Mouse (Mus musculus) G1E (cell line): Measurements from ENCODE around the gene Tet2. TPM values are rescaled to one million over a fixed set of nuclear protein-coding genes. Genes with fewer than 3 reads are reported as not detected.

ENCODE experiments used
- ATAC-seq: 2 replicates; pipeline ENCODE4 v1.8.0; 2016; ENCODE audit warnings: mild to moderate bottlenecking; ENCODE audit not compliant: insufficient number of reproducible peaks, poor library complexity, low FRiP score, severe bottlenecking; ENCODE audit errors: extremely low read depth
- DNase-seq: peaks from one replicate; pipeline ENCODE4 v3.0.0; 2012; ENCODE audit warnings: low spot score
- H3K27me3 ChIP-seq: 2 replicates; pipeline ENCODE4 v1.6.1; 2012; ENCODE audit warnings: mild to moderate bottlenecking, low read length, inconsistent platforms; ENCODE audit not compliant: insufficient read depth
- H3K36me3 ChIP-seq: replicated peaks from 2 replicates; pipeline ENCODE3; 2012; ENCODE audit warnings: mild to moderate bottlenecking, inconsistent platforms
- H3K4me1 ChIP-seq: 2 replicates; pipeline ENCODE4 v1.6.1; 2012; ENCODE audit warnings: low read depth, low read length, inconsistent platforms, mixed read lengths; ENCODE audit not compliant: insufficient read depth
- H3K4me3 ChIP-seq: 2 replicates; pipeline ENCODE4 v1.5.1; 2012; ENCODE audit warnings: low read depth, mild to moderate bottlenecking, inconsistent platforms, low read length, moderate library complexity, mixed read lengths
- H3K9me3 ChIP-seq: replicated peaks from 2 replicates; pipeline ENCODE4 v1.6.1; 2012; ENCODE audit warnings: inconsistent platforms
- CTCF ChIP-seq: IDR thresholded peaks from 2 replicates; pipeline ENCODE4 v1.5.1; 2012; ENCODE audit warnings: low read depth, low read length, inconsistent platforms, mixed read lengths
- GATA1 ChIP-seq: IDR thresholded peaks from 2 replicates; pipeline ENCODE4 v1.6.1; 2012; ENCODE audit warnings: borderline replicate concordance, low read length, inconsistent platforms, mixed read lengths
- GATA2 ChIP-seq: IDR thresholded peaks from 2 replicates; pipeline ENCODE4 v1.6.1; 2012; ENCODE audit warnings: low read depth, low read length, inconsistent platforms, borderline replicate concordance
- POLR2AphosphoS5 ChIP-seq: IDR thresholded peaks from 2 replicates; pipeline ENCODE4 v1.6.1; 2012; ENCODE audit warnings: low read depth, low read length, inconsistent platforms; ENCODE audit not compliant: insufficient replicate concordance
- TAL1 ChIP-seq: conservative IDR thresholded peaks from 2 replicates; pipeline ENCODE4 v1.6.1; 2012; ENCODE audit warnings: low read depth, low read length, inconsistent platforms, mixed read lengths
- polyA plus RNA-seq: library from polyadenylated mRNA; stranded (reverse); fragments of >175 nt; gene quantifications from 2 replicates; pipeline ENCODE4 v1.2.3, GENCODE M21; 2012
- total RNA-seq, 2 experiments: library from RNA; stranded (forward) in 1 of 2; stranded (reverse) in 1 of 2; fragments of 200-1000 nt in 1 of 2; fragments of >200 nt in 1 of 2; fragmentation: Nextera tagmentation in 1 of 2; gene quantifications; 2 replicates each; pipeline ENCODE4 v1.2.3; 2014 to 2017

Tet2 gene
- total and polyA plus RNA-seq, 3 experiments, result 14.8 to 144 (median 97.1) TPM

DNA sequence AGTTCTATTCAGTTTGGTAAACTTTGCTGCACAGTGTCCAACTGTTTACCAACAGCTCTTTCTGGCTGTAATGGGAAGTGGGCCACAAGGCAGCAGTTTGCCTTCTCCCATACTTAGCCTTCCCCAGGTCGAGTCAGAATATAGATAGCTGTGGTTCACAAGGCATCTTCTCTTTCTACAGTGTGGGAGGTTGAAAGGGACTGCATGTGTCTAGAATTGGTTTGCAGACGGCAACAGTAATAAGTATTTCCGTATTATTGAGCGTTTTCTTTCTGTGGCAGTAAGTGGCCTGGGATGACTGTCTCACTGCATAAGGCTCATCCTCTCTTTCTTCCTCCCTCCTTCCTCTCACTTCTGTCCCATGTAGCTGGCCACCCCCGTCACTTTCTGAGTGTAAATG is 37.2 kb upstream of the Tet2 start:
- Histone ChIP-seq H3K4me3 (no peak overlapping the region), H3K9me3 (no peaks in the 10 kb centered on the region), H3K27me3 (no peaks in the 10 kb centered on the region; the same call in 1 of the 2 replicates), H3K4me1 (peaks cover 37% of the 10 kb centered on the region), H3K36me3 (no peaks in the 10 kb centered on the region)
- ATAC-seq (no peak), DNase-seq (no peak)
- no peak for TF ChIP-seq CTCF
- no peak for TF ChIP-seq GATA2
- TF ChIP-seq TAL1, result no peak
- no peak for TF ChIP-seq GATA1
- no peak for TF ChIP-seq POLR2AphosphoS5

DNA sequence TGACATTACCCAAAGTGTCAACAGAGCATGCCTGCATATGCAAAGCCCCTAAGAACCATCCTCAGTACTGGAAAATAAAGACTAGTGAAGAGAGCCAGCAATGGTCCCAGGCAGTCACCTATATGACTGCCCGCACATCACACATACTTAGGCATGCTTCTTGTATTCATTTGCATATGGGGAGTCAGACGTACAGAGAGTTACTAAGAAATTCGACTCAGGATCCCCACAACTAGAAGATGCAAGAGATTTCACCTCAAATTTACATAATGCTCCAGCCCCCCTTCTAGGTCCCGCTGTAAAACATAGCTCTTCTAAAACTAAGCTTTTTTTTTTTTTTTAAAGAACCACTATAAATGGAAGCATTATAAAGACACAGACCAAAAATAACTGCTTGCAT is 36.6 kb upstream of the Tet2 start:
- TF ChIP-seq GATA1, result no peak
- TF ChIP-seq TAL1, result no peak
- no peak for TF ChIP-seq GATA2
- TF ChIP-seq CTCF, result no peak
- no peak for TF ChIP-seq POLR2AphosphoS5
- Histone ChIP-seq H3K27me3 (no peaks in the 10 kb centered on the region), H3K4me3 (no peak overlapping the region), H3K36me3 (no peaks in the 10 kb centered on the region), H3K4me1 (peaks cover 32% of the 10 kb centered on the region), H3K9me3 (no peaks in the 10 kb centered on the region)
- no peak for DNase-seq
- no peak for ATAC-seq

DNA sequence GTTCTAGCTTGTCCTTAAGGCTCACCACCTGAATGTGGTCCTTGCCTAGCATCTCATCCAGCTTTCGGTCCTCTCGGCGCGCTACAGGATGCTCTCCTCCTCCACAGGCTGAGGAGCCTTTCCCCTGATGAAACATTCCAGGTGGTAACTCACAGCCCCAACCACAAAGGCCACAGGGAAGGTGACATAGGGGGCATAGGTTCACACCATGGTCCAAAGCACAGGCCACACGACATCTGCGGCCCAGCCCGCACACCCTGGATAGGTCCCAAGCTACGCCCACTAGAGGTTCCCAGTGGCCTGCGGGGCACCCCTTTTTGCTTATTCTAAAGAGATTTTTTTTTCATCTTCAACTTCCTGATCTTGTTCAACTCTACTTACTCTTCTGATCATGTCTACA is 34.7 kb upstream of the Tet2 start:
- Histone ChIP-seq H3K9me3 (no peaks in the 10 kb centered on the region), H3K36me3 (no peaks in the 10 kb centered on the region), H3K4me1 (peaks cover 30% of the 10 kb centered on the region), H3K27me3 (no peaks in the 10 kb centered on the region), H3K4me3 (no peak overlapping the region)
- DNase-seq, result no peak
- TF ChIP-seq GATA2 (no peak), GATA1 (no peak), TAL1 (no peak), CTCF (no peak), POLR2AphosphoS5 (no peak)
- ATAC-seq, result no peak

DNA sequence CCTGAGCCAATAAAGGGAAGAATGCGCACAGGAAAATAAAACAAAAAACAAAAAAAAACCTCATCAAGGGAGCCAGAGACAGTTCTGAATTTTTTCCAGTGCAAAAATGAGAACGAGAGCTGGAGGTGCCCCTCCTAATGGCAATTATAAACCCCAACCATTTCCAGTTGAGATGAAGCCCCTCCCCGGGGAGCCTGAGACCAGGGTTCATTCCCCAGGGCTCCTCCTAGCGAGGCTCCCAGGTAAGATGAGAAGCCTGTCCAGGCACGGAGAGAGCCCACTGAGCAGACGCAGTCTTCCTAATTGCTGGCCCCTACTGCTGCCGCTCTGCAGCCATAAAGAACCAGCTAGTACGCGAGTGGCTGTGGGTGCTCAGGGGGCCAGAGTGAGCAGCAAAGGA is 34.2 kb upstream of the Tet2 start:
- no peaks in the 10 kb centered on the region for H3K36me3 ChIP-seq
- no peak overlapping the region for H3K4me3 ChIP-seq
- H3K27me3 ChIP-seq, result no peaks in the 10 kb centered on the region
- peaks cover 30% of the 10 kb centered on the region for H3K4me1 ChIP-seq
- no peak for ATAC-seq
- no peak for TF ChIP-seq TAL1
- TF ChIP-seq POLR2AphosphoS5, result no peak
- TF ChIP-seq GATA1, result no peak
- no peak for TF ChIP-seq GATA2
- TF ChIP-seq CTCF, result no peak
- no peak for DNase-seq
- no peaks in the 10 kb centered on the region for H3K9me3 ChIP-seq

DNA sequence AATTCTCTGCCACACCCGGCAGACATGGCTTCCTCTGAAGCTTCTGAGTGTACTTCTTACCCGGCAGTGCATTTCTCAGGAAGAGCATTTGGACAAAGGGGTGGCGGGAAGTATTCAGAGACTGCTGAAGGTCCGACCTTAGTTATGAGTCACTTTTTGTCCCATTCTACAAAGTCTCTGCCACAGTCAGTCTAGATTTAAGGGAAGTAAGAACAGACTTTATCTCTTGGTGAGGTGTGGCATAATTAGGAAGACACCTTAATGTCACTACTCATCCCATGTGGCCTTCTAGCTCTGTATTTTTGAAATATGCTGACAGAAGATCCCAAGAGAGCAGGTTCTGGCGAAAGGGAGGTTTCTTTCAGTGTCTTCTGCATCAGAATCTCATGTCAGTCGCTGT is 30.0 kb upstream of the Tet2 start:
- H3K4me1 ChIP-seq, result peaks cover 10% of the 10 kb centered on the region
- DNase-seq (no peak), ATAC-seq (no peak)
- H3K36me3 ChIP-seq, result no peaks in the 10 kb centered on the region
- no peak for TF ChIP-seq TAL1
- TF ChIP-seq GATA2, result no peak
- TF ChIP-seq POLR2AphosphoS5, result no peak
- no peak for TF ChIP-seq GATA1
- no peak for TF ChIP-seq CTCF
- no peaks in the 10 kb centered on the region for H3K27me3 ChIP-seq
- no peaks in the 10 kb centered on the region for H3K9me3 ChIP-seq
- H3K4me3 ChIP-seq, result no peak overlapping the region

DNA sequence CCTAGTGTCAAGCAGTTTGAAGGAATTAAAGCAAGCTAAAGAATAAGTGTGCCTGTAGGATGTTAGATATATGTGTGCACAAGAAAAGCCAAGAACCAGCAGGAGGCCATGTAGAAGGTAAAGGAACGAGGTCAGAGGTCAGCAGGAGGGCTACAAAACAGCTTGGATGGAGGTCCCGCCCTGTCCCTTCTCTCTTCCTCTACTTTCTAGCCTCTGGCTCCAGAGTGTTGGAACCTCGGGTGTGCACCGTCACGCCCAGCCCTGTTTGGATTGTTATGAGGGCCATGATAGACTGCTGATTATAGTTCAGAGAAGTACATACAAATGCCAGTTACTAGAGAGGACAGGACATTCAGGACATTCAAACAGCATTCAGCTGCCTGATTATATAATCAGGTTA is 27.0 kb upstream of the Tet2 start:
- no peaks in the 10 kb centered on the region for H3K9me3 ChIP-seq
- no peaks in the 10 kb centered on the region for H3K27me3 ChIP-seq
- no peaks in the 10 kb centered on the region for H3K36me3 ChIP-seq
- H3K4me3 ChIP-seq, result no peak overlapping the region
- DNase-seq (no peak), ATAC-seq (no peak)
- peaks cover 5% of the 10 kb centered on the region; the same call in 1 of the 2 replicates for H3K4me1 ChIP-seq
- TF ChIP-seq GATA1 (no peak), POLR2AphosphoS5 (no peak), TAL1 (no peak), GATA2 (no peak), CTCF (no peak)

DNA sequence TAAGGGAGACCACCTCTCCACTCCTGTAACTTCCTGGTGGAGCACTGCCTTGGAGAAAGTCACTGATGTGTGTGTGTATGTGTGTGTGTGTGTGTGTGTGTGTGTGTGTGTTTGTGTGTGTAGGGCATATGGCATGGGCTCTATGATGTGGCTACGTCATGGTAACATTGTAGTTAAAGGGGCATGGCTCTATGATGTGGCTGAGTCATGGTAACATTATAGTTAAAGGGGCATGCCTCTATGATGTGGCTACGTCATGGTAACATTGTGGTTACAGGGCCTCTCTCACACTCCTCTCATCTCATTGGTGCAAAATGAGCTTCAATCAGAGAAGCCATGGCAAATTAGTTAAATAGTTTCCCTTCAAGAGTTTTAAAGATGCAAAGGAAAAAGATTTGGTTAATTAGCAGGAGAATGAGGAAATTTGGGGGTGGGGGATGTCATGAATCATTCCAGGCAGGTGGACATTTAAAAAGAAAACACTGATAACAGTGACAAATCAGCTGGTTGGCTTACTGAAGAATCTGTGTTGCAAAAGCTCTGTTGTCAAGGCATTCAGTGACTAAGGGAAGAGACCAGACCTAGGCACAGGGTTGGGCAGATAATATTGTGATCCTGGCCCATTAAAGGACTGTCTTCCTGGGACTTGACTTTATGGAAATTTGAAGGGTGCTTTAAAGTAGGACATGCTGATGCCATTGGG is 18.7 kb upstream of the Tet2 start:
- no peak for DNase-seq
- no peaks in the 10 kb centered on the region for H3K9me3 ChIP-seq
- TF ChIP-seq GATA2 (no peak), POLR2AphosphoS5 (no peak), TAL1 (no peak), GATA1 (no peak), CTCF (no peak)
- no peak for ATAC-seq
- no peak overlapping the region for H3K4me3 ChIP-seq
- H3K4me1 ChIP-seq, result peaks cover 22% of the 10 kb centered on the region
- H3K36me3 ChIP-seq, result no peaks in the 10 kb centered on the region
- H3K27me3 ChIP-seq, result no peaks in the 10 kb centered on the region
